Mouse (Mus musculus) MEL (cell line): ENCODE measurements at regions not wholly inside any gene's neighbourhood (a gene's known extent, or its start where the extent isn't known, plus 50 kb on each side); places are given as distances from the start of the nearest gene placed in this dataset.

Experiments used
- CTCF ChIP-seq, 3 experiments: IDR thresholded peaks in 2 of 3; conservative IDR thresholded peaks in 1 of 3; 2 replicates each; pipeline ENCODE4 v1.5.1; 2011 to 2012; ENCODE audit warnings: low read length in 3 of 3, low read depth in 2 of 3, mild to moderate bottlenecking in 2 of 3, improper control_type of control experiment in 1 of 3, inconsistent platforms in 1 of 3, mixed read lengths in 1 of 3, moderate library complexity in 1 of 3; ENCODE audit not compliant: control insufficient read depth in 1 of 3, insufficient read depth in 1 of 3, poor library complexity in 1 of 3, severe bottlenecking in 1 of 3
- JUND ChIP-seq: IDR thresholded peaks from 2 replicates; pipeline ENCODE4 v1.6.1; 2011; ENCODE audit warnings: low read depth, mild to moderate bottlenecking, improper control_type of control experiment, low read length
- MAFK ChIP-seq: IDR thresholded peaks from 2 replicates; pipeline ENCODE4 v1.6.1; 2011; ENCODE audit warnings: low read depth, mild to moderate bottlenecking, low read length, improper control_type of control experiment, borderline replicate concordance
- MAX ChIP-seq: IDR thresholded peaks from 2 replicates; pipeline ENCODE4 v1.6.1; 2011; ENCODE audit warnings: low read length, improper control_type of control experiment
- MEF2A ChIP-seq: IDR thresholded peaks from 2 replicates; pipeline ENCODE4 v1.6.1; 2014; ENCODE audit warnings: low read depth, mild to moderate bottlenecking, inconsistent platforms, low read length, improper control_type of control experiment; ENCODE audit not compliant: poor library complexity, insufficient replicate concordance, severe bottlenecking; ENCODE audit errors: extremely low read depth
- MYB ChIP-seq: IDR thresholded peaks from 2 replicates; pipeline ENCODE4 v1.6.1; 2011; ENCODE audit warnings: mild to moderate bottlenecking, low read depth, low read length, improper control_type of control experiment
- POLR2A ChIP-seq, 2 experiments: IDR thresholded peaks; 2 replicates each; pipeline ENCODE4 v1.6.1; 2011 to 2012; ENCODE audit warnings: low read length in 2 of 2, mild to moderate bottlenecking in 2 of 2, control low read depth in 1 of 2, improper control_type of control experiment in 1 of 2, low read depth in 1 of 2, moderate library complexity in 1 of 2; ENCODE audit not compliant: control insufficient read depth in 1 of 2, insufficient read depth in 1 of 2, poor library complexity in 1 of 2
- SIN3A ChIP-seq: IDR thresholded peaks from 2 replicates; pipeline ENCODE4 v1.6.1; 2012; ENCODE audit warnings: low read length, improper control_type of control experiment, inconsistent platforms
- USF1 ChIP-seq: IDR thresholded peaks from 2 replicates; pipeline ENCODE4 v1.6.1; 2014; ENCODE audit warnings: low read depth, mild to moderate bottlenecking, inconsistent platforms, low read length, improper control_type of control experiment, moderate library complexity
- USF2 ChIP-seq, 2 experiments: IDR thresholded peaks; 2 replicates each; pipeline ENCODE4 v1.6.1; 2011 to 2012; ENCODE audit warnings: improper control_type of control experiment in 2 of 2, low read length in 2 of 2, borderline replicate concordance in 1 of 2, inconsistent platforms in 1 of 2, low read depth in 1 of 2, mild to moderate bottlenecking in 1 of 2; ENCODE audit not compliant: insufficient read depth in 1 of 2
- ZC3H11A ChIP-seq: IDR thresholded peaks from 2 replicates; pipeline ENCODE4 v1.6.1; 2012; ENCODE audit warnings: low read depth, mild to moderate bottlenecking, inconsistent platforms, low read length, improper control_type of control experiment
- ZKSCAN1 ChIP-seq: IDR thresholded peaks from 2 replicates; pipeline ENCODE4 v1.6.1; 2012; ENCODE audit warnings: low read depth, mild to moderate bottlenecking, inconsistent platforms, low read length, improper control_type of control experiment, moderate library complexity
- ZMIZ1 ChIP-seq: IDR thresholded peaks from 2 replicates; pipeline ENCODE4 v1.6.1; 2012; ENCODE audit warnings: low read depth, mild to moderate bottlenecking, inconsistent platforms, low read length, improper control_type of control experiment, moderate library complexity

- TF ChIP-seq JUND (no peak), ZMIZ1 (no peak), ZKSCAN1 (no peak), CTCF (IDR thresholded peaks at IDR 0.05 in 2 of 3, conservative IDR thresholded peaks at IDR 0.05 in 1 of 3; ENCODE audit: control insufficient read depth in 1 of 3, insufficient read depth in 1 of 3, low read depth in 2 of 3, low read length in 3 of 3, poor library complexity in 1 of 3, severe bottlenecking in 1 of 3) (no peak), USF1 (no peak), MAX (no peak), POLR2A (IDR thresholded peaks at IDR 0.05; ENCODE audit: control insufficient read depth in 1 of 2, insufficient read depth in 1 of 2, low read depth in 1 of 2, low read length in 2 of 2, poor library complexity in 1 of 2) (no peak), USF2 (IDR thresholded peaks at IDR 0.05; ENCODE audit: borderline replicate concordance in 1 of 2, insufficient read depth in 1 of 2, low read depth in 1 of 2, low read length in 2 of 2) (no peak), ZC3H11A (no peak), MYB (no peak), MAFK (no peak), SIN3A (no peak), MEF2A (no peak)
Measured at GRCm38 (mm10) chr2:108766461-108766860, 514.1 kb upstream of the Kif18a start.
